Mouse (Mus musculus) frontal cortex, adult (tissue): ENCODE measurements around the gene Swt1.
"Not testable (repeated sequence)": the region's sequence is repeated elsewhere in the genome, so short reads cannot be mapped to it uniquely, and the experiment has no call there.

Experiments
- ATAC-seq: cut with Nextera tagmentation; 2 replicates; pipeline ENCODE4 v1.9.2; 2017; ENCODE audit warnings: mild to moderate bottlenecking, moderate library complexity, mixed read lengths; ENCODE audit not compliant: low TSS enrichment

The Swt1 gene

DNA sequence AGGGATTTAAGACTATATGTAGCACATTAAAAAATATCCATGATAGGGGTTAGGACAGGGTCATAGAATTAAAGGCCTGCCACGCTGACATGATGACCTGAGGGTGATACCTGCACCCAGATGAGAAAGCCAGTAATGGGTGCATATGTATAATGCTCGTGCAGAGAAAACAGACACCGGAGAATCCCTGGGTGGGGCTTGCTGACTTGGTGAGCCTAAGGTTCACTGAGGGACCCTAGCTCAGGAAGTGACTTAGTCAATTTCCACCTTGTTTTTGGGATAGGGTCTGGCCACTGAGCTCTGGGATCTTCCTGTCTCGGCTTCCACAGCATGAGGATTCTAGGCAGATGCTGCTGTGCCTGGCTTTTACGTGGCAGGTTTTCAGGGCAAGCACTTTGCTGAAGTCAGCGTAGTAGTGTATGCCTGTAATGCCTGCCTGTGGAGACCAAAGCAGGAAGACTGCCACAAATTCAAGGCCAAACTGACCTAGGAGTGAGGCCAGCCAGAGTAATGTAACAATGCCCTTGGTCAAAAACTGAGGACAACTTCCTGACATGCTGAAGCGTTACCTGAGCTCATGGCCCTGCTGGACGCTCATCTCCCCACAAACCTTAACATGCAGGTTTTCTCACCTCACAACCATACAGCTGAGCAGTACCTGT lies 61.2 kb downstream of the Swt1 start:
- ATAC-seq, result no peak

DNA sequence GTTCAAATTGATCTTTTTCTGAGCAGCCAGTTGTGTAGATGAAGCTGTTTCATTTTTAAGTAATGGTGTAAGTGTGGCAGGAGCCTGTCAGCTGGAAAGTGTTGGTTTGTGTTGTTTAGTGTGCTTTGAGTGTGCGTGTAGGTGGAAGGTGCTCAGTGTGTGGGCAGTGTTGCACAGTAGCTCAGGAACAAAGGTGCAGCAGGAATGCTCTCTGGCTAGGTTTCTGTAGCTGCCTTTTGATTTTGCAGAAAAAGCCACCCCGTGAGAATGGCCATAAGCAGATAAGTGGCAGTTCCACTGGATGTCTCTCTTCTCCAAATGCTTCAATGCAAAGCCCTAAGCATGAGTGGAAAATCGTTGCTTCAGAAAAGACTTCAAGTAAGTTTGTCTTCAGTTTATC lies 68.9 kb downstream of the Swt1 start:
- peak; percentile 58 for ATAC-seq

DNA sequence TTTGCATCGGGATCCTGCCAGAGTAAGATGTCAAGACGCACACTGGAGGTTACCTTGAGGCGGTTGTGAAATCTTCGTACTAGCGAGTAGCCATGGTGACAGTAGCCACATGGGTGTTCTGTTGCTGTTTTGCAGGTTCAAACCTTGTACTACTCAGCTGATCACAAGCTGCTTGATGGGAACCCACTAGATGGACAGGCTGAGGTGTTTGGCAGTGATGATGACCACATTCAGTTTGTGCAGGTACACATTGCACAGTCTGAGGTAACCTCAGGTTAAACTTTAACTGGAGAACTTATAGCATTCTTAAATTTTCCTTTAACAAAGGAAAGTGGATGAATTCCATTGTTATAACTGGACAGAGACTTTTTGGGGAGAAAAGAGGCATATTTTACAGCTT lies 72.3 kb downstream of the Swt1 start:
- ATAC-seq, result no peak

DNA sequence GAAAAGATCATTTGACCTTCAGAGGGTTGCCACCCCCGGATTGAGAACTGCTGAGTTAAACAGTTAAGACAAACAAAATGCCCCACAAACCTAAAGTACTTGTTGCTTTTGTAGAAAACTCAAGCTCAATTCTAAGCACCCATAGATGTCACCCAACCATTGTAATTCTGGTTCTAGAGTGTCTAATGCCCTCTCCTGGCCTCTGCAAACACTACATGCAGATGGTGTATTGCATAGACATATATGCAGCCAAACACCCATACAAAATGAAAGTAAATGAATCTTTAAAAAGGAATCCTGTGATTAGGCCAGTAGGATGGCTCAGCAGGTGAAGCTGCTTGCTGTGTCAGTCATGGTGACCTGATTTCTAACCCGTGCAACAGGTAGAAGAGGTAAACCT lies 75.3 kb downstream of the Swt1 start:
- ATAC-seq, result 0 out of 2 replicates have a peak, but pooled peaks have one; percentile 47

DNA sequence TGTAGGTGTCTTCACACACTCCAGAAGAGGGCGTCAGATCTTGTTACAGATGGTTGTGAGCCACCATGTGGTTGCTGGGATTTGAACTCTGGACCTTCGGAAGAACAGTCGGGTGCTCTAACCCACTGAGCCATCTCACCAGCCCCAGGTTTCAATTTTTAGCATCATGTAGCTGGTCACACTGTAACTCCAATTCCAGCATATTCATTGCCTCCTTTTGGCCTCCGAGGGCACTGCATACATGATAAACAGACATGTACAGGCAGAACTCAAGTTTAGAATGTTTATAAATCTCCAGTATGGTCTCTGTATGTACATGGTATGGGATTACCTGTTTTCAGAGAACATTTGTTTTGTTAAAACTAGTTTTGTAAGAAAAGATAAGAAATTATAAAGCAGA lies 80.0 kb downstream of the Swt1 start:
- not testable (repeated sequence) for ATAC-seq

DNA sequence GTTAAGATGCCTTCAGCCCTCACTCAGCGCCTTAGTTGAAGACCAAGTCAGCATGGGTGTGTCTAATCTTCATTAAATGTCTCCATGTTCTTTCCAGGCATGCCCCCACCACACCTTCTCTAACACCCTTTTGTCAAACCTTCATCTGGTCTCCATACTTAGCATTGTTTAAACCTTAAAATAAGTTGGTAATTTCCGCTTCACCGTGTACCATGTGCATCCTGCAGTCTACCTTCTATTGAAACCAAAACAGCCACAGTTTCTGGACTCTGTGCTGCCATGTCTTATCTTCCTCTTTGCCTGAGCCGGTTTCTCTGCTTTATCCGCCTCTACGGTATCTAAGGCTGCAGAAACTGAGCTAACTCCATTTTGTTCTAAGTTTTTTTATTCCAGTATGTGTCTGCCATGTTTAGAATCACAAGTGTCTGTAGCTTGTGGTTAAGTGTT lies 81.6 kb downstream of the Swt1 start:
- no peak for ATAC-seq

DNA sequence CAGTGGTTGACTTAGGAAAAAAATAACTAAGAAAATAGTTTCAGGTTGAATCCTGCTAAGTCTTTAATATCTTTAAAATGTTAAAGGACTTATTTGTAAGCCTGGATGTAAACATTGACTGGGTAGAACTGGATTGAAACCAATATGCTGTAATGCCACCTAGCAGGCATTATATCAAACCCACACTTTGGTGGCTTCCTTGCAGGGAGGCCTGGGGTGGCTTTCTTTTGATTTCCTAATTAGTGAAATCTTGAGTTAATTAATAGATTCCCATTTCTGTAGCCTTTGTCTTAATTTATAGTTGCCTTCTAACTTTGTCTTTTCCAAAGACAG lies 82.4 kb downstream of the Swt1 start:
- ATAC-seq, result no peak

DNA sequence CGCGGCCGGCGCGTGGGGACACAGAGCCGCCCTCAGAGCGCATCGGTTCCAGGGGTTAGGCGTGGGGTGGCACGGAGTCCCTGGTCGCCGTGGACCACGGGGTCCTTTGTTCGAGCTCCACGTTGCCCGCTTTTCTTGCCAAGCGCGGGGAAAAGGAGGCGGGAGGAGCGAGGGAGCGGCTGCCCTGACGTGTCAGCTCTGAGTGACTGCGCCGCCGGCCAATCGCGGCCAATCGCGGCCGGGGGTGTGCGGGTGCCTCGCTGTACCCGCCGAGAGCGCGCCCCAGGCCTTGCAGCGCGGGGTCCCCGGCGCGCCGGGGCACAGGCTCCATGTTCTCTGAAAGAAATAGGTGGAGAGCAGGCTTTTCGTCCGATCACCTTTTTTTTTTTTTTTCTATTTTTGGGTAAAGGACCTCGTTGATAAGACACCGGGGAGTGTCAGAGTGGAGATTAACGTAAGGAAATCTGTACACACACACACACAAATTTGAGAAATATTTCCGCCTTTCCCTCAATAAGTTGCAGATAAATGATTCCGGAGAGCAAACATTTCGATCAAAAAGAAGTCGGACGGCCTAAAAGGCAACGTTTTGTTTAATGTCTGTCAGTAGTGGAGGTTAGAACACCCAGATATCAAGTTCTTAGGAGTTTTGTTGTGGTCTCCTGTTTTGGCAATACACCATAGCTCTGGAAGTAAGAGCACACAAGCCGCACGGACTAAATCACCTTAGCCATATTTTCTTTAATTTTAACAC lies 83.0 kb downstream of the Swt1 start:
- ATAC-seq, result peak; percentile 83

DNA sequence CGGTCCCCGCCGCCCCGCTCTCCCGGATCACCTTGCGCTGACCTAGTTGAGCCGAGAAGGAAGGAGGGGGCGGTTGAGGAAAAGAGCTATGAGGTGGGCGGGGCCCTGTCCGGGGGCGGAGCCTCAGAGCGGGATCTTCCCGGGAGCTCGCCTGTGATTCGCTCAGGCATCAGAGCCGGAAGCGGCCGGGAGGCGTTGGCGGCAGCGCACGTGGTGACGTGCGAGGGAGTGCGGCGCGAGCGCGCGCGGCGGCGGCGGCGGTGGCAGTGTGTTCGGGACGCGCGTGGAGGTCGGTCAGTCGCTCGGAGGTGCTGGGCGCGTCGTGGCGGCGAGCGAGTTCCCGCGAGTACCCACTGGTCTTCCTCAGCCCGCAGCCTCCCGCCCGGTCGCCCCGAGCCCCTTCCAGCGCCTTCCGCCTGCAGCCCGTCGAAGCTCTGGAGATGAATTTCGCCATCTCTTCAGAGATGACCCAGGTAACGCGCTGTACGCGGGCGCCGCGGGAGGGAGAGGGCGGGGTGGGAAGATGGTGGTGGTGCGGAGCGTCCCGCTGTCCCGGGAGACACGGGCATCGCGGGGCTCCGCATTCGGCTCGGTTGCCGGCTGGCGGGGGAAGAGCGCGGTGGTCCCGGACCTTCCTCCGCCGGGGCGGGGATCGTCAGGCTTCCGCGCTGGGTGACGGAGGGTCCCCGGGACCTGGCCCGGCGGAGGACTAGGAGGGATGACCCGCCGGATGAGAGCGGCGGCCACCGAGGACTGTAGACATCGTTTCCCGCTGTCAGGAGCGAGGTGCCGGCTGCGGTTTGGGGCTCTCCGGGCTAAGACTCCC lies 83.8 kb downstream of the Swt1 start, which contains the start of gene Ivns1abp:
Gene Ivns1abp, plus strand, starts transcription at position 195 of the 826 bp plus-strand sequence.
- ATAC-seq, result peak; percentile 88

DNA sequence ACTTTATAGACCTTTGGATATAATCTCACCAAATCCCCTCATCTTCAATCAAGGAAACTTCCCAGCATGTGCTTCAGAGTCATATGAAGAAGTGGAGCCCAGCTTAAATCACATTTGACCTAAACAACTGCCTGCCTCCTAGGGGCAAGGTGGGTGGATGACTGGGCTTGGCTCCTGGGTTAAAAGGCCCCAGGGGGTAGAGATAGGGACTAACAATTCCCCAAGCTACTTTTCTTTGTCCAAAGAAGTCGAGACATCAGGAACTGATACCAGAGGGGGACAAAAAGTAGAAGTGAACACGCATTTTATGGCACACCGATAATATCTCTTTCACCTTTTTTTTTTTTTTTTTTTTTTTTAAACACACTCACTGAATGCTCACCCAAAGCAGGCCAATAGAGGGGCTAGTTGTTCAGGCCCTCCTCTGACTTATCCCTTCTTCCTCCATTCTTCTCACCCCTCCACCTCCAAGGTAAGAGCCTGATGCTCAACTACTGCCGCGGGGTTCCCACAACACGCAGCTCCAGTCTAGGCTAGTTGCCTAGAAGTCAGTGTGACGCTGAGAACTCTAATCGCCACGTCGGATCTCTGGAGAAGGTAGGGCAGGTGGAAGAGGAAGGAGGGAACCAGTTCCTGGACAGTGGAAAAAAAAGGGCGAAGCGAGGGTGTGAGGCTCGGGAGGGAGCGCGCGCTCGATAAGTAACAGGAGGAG lies 84.5 kb downstream of the Swt1 start:
- ATAC-seq, result peak; percentile 51

DNA sequence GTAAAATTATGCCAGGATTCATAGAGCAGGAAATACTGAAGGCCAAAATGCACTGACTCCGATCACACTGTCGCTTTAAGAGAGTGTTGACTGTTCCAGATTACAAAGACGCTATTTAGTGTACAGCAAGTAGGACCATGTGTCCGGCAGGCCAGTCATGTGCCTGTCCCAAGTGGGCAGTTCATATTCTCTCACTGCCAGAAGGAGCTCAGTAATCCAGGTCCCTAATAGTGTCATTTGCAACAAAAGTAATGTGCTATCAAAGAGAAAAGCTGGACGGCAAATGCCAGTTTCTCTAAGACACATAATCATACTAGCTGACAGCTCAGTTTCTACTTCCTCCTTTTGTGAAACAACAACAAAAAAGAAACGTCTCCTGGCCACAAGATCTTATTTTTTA lies 85.3 kb downstream of the Swt1 start:
- ATAC-seq, result no peak

DNA sequence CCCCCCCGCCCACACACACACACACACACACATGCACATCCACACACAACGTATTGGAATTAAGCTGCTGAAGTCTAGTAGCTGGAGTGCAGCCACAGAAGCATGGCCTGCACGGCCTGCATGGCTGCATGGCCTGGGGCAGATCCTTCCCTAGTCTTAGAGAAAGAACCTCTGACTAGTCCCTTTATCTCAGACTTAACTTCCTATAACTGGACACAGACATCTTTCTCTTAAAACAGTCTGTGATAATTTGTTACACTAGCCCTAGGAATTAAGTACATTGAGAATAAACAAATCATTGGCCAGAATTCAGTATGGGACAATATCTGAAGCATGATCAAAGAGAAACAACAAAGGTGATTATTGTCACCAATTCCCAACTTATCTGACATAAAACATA lies 85.9 kb downstream of the Swt1 start:
- no peak for ATAC-seq

DNA sequence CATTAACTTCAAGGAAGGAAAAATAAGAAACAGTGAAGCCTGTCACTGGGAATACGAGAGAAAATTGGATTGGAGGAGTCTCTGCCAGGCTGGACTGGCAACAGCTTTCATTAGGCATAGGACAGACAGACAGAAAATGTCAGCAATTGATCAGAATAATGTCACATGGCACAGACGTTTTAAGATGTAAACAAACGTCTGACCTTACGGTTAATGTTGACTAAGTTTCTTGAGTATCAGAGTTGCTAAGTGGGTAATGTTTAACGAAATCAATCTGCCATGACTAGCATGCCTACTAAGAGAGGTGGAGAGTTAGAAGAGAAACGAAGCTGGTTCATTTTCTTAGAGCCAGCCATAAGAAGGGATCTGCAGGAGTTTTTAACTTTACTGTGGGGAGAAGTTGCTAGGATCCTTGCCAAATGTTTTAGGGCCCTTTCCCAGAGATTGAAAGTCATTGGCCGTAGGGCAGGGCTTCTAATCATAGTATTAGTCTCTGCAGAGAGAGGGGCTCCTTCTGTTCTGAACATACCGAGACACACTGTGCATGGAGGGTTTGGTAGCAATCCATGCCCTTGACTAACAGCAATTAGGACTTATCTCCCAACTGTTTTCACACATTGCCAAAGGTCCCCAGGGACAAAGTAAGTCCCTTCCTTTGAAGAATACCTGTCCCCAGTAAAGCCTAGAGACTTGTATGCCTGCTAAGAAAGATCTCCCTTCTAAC lies 86.8 kb downstream of the Swt1 start:
- no peak for ATAC-seq

DNA sequence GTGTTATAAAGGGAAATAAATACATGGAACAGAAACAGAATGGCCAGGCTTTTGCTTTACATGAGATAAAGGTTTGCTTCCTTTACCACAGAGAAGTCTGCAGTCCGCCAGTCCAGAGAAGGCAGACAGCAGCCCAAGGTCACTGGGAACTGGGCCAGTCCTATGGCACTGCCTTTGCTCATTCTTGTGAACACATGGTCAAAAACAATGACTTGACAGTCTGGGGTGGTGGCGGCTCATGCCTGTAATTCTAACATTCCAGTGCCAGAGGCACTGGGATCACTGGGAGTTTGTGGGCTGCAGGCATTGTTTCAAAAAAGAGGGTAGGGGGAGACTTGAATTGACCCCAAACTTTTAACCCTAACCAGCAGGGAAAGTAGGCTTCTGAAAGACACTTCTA lies 89.3 kb downstream of the Swt1 start:
- no peak for ATAC-seq

DNA sequence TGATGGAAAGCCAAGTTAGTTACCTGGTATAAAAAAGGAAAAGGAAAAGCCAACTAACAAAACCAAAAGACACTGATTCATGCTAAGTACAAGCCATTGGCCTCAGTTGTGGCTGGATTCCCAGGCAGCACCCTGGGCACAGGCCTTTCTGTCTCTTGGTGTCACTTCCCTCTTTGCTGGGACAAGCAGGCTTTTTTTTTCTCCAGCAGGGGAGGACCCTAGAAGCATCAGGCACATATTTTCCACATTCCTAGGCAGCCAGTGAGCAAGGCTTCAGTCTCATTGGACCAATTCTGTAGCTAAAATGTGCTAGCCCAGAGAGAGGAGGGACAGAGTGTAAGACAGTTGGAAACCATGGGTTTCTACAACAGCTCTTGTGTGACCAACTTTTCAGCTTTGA lies 90.0 kb downstream of the Swt1 start:
- no peak for ATAC-seq

DNA sequence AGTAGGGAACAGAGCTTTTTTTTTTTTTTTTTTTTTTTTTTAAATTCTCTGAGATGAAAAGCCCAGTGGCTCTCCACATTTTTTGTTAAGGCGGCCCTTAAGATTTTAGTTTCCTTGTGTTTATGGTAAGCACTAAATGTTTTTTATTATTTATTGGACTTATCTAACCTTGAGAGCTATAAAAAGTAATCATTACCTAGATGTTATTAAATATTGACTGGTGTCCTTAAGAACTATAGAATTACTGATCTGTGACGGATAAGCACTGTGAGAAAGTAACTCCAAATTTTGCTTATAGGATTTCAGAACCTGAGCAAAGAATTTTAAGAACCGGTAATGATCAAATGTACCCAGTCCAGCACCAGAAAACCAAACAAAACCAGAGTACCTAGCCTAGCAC lies 95.4 kb downstream of the Swt1 start:
- ATAC-seq, result no peak

DNA sequence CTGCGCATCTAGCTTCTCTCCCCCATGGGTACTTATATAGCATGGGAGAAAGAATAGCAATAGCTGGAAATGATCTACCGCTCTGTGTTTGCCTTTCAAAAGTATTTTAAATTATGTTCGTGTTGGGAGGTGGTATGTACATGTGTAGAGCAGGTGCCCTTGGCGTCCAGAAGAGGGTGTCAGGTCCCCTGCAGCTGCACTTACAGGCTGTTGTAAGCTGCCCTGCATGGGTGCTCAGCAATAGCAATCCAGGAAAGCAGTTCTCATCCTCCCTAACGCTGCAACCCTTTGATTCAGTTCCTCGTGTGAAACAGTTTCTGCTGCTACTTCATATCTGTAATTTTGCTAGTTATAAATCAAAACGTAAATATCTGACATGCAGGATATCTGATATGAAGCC lies 98.7 kb downstream of the Swt1 start:
- ATAC-seq, result no peak

DNA sequence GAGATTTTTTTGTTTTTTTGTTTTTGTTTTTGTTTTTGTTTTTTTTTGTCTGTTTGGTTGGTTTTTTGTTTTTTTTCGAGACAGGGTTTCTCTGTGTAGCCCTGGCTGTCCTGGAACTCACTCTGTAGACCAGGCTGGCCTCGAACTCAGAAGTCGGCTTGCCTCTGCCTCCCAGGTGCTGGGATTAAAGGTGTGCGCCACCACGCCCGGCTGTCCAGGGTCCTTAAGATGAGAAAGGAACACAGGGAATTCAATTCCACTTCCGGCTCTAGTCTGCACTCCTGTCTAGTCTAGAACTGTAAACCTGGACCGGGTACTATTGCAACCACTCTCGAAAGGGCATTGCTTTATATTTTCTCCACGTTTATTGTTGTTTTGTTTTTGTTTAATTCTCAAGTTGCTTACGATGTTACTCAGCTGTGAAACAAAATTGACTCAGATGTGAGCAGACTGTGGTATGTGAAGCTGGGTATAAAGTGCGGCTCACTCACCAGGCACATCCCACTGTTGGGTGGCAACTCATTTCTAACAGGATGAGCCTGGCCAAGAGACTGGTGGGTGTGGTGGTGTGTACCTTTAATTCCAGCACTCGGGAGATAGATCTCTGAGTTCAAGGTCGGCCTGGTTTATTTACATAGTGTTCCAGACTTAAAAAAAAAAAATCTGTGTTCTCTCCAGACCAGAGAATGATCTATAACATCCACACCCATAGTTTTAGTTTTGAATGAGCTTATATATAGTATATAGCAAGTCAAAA lies 99.7 kb downstream of the Swt1 start:
- no peak for ATAC-seq

DNA sequence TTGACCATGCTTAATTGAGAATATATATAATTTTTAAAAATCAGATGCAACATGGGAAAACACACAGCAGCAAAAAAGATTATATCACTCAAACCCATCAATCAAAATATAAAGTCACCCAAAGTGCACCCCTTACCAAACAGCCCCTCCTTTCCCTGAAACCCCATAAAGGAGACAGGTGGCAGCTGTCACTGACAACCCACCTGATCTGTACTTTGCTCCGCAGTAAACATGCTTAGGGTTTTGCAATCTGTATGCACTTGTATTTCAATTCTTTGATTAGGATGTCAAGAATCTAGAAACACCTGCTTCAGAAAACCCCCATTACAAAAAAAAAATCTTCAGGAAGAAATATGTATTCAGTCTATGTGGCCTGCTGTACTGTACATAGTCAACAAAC lies 102.9 kb downstream of the Swt1 start:
- no peak for ATAC-seq

DNA sequence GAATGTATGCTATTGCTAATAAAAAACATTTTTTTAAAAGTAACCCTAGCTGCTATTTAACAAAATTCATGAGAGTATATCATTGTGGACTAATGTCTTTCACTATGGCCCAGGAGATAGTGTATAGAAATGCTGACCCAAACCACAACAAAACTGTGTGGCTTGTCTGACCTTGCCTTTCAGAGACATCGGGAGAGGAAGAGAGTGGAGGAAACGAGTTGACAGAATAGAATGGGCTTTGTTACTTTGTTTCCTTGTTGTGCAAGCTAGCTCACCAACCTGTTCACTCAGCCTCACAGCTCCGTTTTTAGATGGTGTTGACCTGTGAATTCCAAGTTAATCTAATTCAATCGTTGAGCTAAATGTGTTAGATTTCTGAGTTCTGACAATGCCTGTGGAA lies 107.8 kb downstream of the Swt1 start:
- ATAC-seq, result no peak

DNA sequence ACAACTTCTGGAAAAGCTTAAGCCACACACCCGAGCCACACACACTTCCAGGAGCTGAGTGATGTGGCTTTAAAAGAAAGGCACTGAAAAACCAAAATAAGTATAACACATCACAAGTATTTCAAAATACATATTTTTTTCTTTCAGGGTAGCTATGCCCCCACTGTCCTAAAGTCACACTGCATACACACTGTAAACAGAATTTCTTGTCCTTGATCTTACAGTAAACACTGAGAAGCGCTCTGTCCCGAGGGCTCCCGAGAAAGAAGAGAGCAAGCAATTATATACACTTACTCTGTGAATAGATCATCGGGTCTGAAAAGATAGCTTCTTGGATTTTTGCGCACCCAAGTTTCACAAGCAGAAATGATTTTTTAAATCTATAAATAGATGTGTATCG lies 109.0 kb downstream of the Swt1 start:
- no peak for ATAC-seq
